Mouse (Mus musculus) liver, adult 2 months (tissue): ENCODE results near the gene Gpbp1. TPM values are rescaled to one million over a fixed set of nuclear protein-coding genes. Genes with fewer than 3 reads are reported as not detected.

Experiments
- DNase-seq: peaks from one replicate; pipeline ENCODE4 v3.0.0-alpha.2; 2011; ENCODE audit warnings: low read depth, low spot score; ENCODE audit errors: extremely low read depth
- H3K27ac ChIP-seq: fragments of 200-500 bp; replicated peaks from 2 replicates; pipeline ENCODE4 v1.5.1; 2012; ENCODE audit warnings: low read depth, mild to moderate bottlenecking, control low read depth, inconsistent platforms, low read length; ENCODE audit not compliant: insufficient read depth
- H3K27me3 ChIP-seq: fragments of 200-500 bp; 2 replicates; pipeline ENCODE4 v1.6.1; 2012; ENCODE audit warnings: mild to moderate bottlenecking, moderate library complexity, low read length, inconsistent platforms; ENCODE audit not compliant: control insufficient read depth, insufficient read depth
- H3K36me3 ChIP-seq: fragments of 200-500 bp; 2 replicates; pipeline ENCODE4 v1.6.1; 2012; ENCODE audit warnings: low read length, inconsistent platforms; ENCODE audit not compliant: control insufficient read depth, insufficient read depth
- H3K4me1 ChIP-seq: fragments of 200-500 bp; 2 replicates; pipeline ENCODE4 v1.6.1; 2011; ENCODE audit warnings: low read length; ENCODE audit not compliant: control insufficient read depth, insufficient read depth
- H3K4me3 ChIP-seq: fragments of 200-500 bp; 2 replicates; pipeline ENCODE4 v1.5.1; 2011; ENCODE audit warnings: low read depth, mild to moderate bottlenecking, control low read depth, low read length, moderate library complexity; ENCODE audit not compliant: insufficient read depth
- H3K79me2 ChIP-seq: fragments of 200-500 bp; 2 replicates; pipeline ENCODE4 v1.6.1; 2012; ENCODE audit warnings: inconsistent platforms, mild to moderate bottlenecking, low read length, moderate library complexity; ENCODE audit not compliant: control insufficient read depth, insufficient read depth
- H3K9ac ChIP-seq: fragments of 200-500 bp; 2 replicates; pipeline ENCODE4 v1.6.1; 2012; ENCODE audit warnings: low read depth, mild to moderate bottlenecking, control low read depth, inconsistent platforms, low read length
- CTCF ChIP-seq: fragments of 200-500 bp; IDR thresholded peaks from 2 replicates; pipeline ENCODE4 v1.5.1; 2011; ENCODE audit warnings: low read depth, low read length, control low read depth
- POLR2A ChIP-seq: fragments of 200-500 bp; IDR thresholded peaks from 2 replicates; pipeline ENCODE4 v1.6.1; 2011; ENCODE audit warnings: low read length, control low read depth; ENCODE audit not compliant: insufficient read depth; ENCODE audit errors: extremely low read depth
- WGBS: fragments of 180-500 bp; shearing (Covaris S2); methylation state at CpG from one replicate; pipeline ENCODE4 v1.1.7; 2018; 5-methylcytosine and 5-hydroxymethylcytosine counted together
- polyA plus RNA-seq: library from polyadenylated mRNA; depleted of rRNA; stranded (reverse); fragments of >200 nt; gene quantifications from 2 replicates; pipeline ENCODE4 v1.2.3, GENCODE M21; 2012
- total RNA-seq: library from RNA; depleted of rRNA; stranded (reverse); fragments of >200 nt; gene quantifications from 2 replicates; pipeline ENCODE4 v1.2.3, GENCODE M21; 2014

The Gpbp1 gene
- total and polyA plus RNA-seq, 2 experiments = 1.6 to 37.8 TPM

- H3K4me3 ChIP-seq = no peak overlapping the region
- no peaks in the 10 kb centered on the region for H3K36me3 ChIP-seq
- peak; percentile 93 for DNase-seq
- peak overlapping the region; percentile 24; the same call in 1 of the 2 replicates for H3K27ac ChIP-seq
- no peaks in the 10 kb centered on the region for H3K79me2 ChIP-seq
- 22% methylated on average over 1 of the region's 1 CpGs for WGBS
- TF ChIP-seq POLR2A = no peak
- TF ChIP-seq CTCF = no peak
- H3K9ac ChIP-seq = no peak overlapping the region
- 0 out of 2 replicates have a peak, but pooled peaks cover 2% of the 10 kb centered on the region for H3K4me1 ChIP-seq
- no peaks in the 10 kb centered on the region for H3K27me3 ChIP-seq
These were observed 41.8 kb upstream of the Gpbp1 start for GRCm38 (mm10) chr13:111531701-111532100.

DNA sequence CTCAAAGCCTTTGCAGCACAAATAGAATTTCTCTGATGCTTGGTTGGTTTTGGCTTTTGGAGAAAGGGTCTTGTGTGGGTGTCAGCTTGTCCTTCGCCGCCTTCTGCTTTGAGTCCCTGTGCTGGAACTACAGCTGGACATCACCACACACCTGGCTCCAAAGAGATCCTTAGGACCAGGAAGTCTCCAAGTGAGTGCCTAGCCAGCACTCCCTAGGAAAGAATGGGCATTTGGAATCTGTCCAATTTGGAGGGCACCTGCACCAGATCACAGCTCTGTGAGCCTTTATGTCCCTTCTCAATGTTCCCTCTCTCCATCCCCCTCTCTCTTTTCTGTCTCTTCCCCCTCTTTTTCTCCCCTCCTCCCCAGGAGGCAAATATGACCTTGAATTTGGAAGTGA lies 34.4 kb upstream of the Gpbp1 start:
- H3K27ac ChIP-seq = no peak overlapping the region
- no peaks in the 10 kb centered on the region for H3K36me3 ChIP-seq
- TF ChIP-seq CTCF = no peak
- TF ChIP-seq POLR2A = no peak
- no peak overlapping the region for H3K9ac ChIP-seq
- H3K4me3 ChIP-seq = no peak overlapping the region
- DNase-seq = no peak
- 98% methylated on average over 2 of the region's 2 CpGs for WGBS
- H3K4me1 ChIP-seq = no peaks in the 10 kb centered on the region
- no peaks in the 10 kb centered on the region for H3K79me2 ChIP-seq
- H3K27me3 ChIP-seq = no peaks in the 10 kb centered on the region

GRCm38 (mm10) chr13:111522336-111522735 lies 32.4 kb upstream of the Gpbp1 start:
- H3K79me2 ChIP-seq = no peaks in the 10 kb centered on the region
- H3K27me3 ChIP-seq = no peaks in the 10 kb centered on the region
- no peaks in the 10 kb centered on the region for H3K36me3 ChIP-seq
- H3K4me3 ChIP-seq = no peak overlapping the region
- no peaks in the 10 kb centered on the region for H3K4me1 ChIP-seq
- WGBS = 69% methylated on average over 9 of the region's 9 CpGs
- H3K27ac ChIP-seq = no peak overlapping the region
- DNase-seq = no peak
- no peak for TF ChIP-seq POLR2A
- TF ChIP-seq CTCF = no peak
- no peak overlapping the region for H3K9ac ChIP-seq

GRCm38 (mm10) chr13:111520456-111520855 lies 30.5 kb upstream of the Gpbp1 start:
- Histone ChIP-seq H3K9ac (no peak overlapping the region), H3K27me3 (no peaks in the 10 kb centered on the region), H3K4me1 (no peaks in the 10 kb centered on the region), H3K79me2 (no peaks in the 10 kb centered on the region), H3K27ac (no peak overlapping the region), H3K36me3 (no peaks in the 10 kb centered on the region), H3K4me3 (no peak overlapping the region)
- no peak for TF ChIP-seq POLR2A
- TF ChIP-seq CTCF = no peak
- WGBS = 38% methylated on average over 4 of the region's 4 CpGs
- peak; percentile 8 for DNase-seq

DNA sequence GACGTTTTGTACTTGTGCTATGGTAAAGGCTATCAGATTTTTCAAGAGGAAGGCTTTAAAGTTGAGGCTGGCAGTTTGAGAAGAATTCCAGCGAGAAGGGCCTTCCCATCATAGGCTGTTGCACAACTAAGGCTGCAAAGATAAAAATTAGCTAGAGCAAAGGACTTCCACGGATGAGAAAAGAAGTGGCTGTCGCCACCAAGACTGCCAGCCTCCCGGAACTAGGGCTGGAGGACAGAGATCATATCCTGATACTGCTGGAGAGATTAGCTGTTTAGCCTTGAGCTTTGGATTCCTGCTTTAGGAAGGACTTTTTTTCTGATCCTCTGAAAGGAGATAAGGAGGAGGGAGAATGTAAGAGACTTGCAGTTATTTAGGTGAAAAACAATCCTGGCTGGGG lies 28.4 kb upstream of the Gpbp1 start:
- Histone ChIP-seq H3K27me3 (no peaks in the 10 kb centered on the region), H3K79me2 (no peaks in the 10 kb centered on the region), H3K9ac (no peak overlapping the region), H3K4me3 (no peak overlapping the region), H3K4me1 (no peaks in the 10 kb centered on the region), H3K27ac (no peak overlapping the region), H3K36me3 (no peaks in the 10 kb centered on the region)
- 48% methylated on average over 5 of the region's 5 CpGs for WGBS
- no peak for TF ChIP-seq POLR2A
- TF ChIP-seq CTCF = no peak
- DNase-seq = no peak

GRCm38 (mm10) chr13:111516385-111517150 lies 26.7 kb upstream of the Gpbp1 start:
- Histone ChIP-seq H3K27me3 (no peaks in the 10 kb centered on the region), H3K9ac (no peak overlapping the region), H3K27ac (no peak overlapping the region), H3K4me3 (no peak overlapping the region), H3K79me2 (no peaks in the 10 kb centered on the region), H3K36me3 (no peaks in the 10 kb centered on the region), H3K4me1 (no peaks in the 10 kb centered on the region)
- WGBS = 88% methylated on average over 7 of the region's 7 CpGs
- DNase-seq = no peak
- TF ChIP-seq CTCF (no peak), POLR2A (no peak)
